Mouse (Mus musculus): Measurements from ENCODE around the gene Tmem210.

DNA sequence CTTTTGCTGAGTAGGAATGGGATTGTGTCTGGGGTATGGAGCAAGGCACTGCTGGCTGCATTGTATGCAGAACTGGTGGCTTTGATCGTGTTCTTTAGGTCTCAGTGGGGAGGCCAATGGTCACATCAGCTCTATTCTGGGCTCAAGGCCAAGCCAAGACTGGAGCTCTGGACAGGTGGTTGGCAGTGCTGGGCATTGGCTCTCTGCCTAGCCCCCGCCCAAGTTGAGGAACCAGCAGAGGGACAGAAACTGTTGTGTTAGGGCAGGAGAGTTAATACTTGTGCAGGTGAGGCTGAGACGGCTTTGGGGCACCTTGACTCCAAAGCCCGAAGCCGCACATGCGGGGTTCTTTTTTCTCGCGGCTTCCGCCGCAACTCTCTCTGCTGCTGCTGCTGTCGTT lies 1.7 kb downstream of the Tmem210 start, which contains the start of gene Lrrc26:
- TF ChIP-seq POLR2A (IDR thresholded peaks at IDR 0.05; ENCODE audit: extremely low read depth, insufficient read depth, low read length) (no peak), CTCF (IDR thresholded peaks at IDR 0.05; ENCODE audit: low read depth, low read length) (no peak)

Measured in liver, adult 2 months (tissue).